Mouse (Mus musculus) MEL (cell line): Measurements from ENCODE around the gene Pcgf6.

Source experiments
- EP300 ChIP-seq, 2 experiments: IDR thresholded peaks; 2 replicates each; pipeline ENCODE4 v1.6.1; 2011; ENCODE audit warnings: improper control_type of control experiment in 2 of 2, low read length in 2 of 2, low read depth in 1 of 2, mild to moderate bottlenecking in 1 of 2
- MAX ChIP-seq: IDR thresholded peaks from 2 replicates; pipeline ENCODE4 v1.6.1; 2011; ENCODE audit warnings: low read length, improper control_type of control experiment
- POLR2A ChIP-seq, 2 experiments: IDR thresholded peaks; 2 replicates each; pipeline ENCODE4 v1.6.1; 2011 to 2012; ENCODE audit warnings: low read length in 2 of 2, mild to moderate bottlenecking in 2 of 2, control low read depth in 1 of 2, improper control_type of control experiment in 1 of 2, low read depth in 1 of 2, moderate library complexity in 1 of 2; ENCODE audit not compliant: control insufficient read depth in 1 of 2, insufficient read depth in 1 of 2, poor library complexity in 1 of 2
- POLR2AphosphoS5 ChIP-seq: IDR thresholded peaks from 2 replicates; pipeline ENCODE4 v1.6.1; 2012; ENCODE audit warnings: low read depth, borderline replicate concordance, mild to moderate bottlenecking, inconsistent platforms, low read length, moderate library complexity, mixed read lengths

DNA sequence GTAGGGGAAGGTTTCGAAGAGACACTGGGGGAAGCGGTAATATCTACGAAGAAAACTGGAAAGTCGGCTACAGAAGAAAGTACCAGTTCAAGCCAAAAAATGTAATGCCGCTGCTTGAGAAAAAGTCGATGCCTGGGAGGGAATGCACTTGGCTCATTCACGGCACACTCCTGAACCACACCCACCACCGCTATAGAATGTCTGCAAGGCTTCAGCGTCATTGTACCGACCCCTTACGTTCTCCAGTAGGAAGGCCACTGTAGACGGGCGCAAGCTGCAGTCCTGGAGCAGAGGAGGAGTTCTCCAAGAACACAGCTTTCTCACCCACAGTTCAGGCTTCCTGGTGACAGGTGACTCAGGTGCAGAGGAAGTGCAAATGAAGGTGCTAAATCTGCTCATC is 27.2 kb downstream of the Pcgf6 start:
- TF ChIP-seq EP300 (IDR thresholded peaks at IDR 0.05; ENCODE audit: low read depth in 1 of 2, low read length in 2 of 2) (no peak), POLR2A (IDR thresholded peaks at IDR 0.05; ENCODE audit: control insufficient read depth in 1 of 2, insufficient read depth in 1 of 2, low read depth in 1 of 2, low read length in 2 of 2, poor library complexity in 1 of 2) (no peak), MAX (no peak), POLR2AphosphoS5 (no peak)
